Mouse (Mus musculus) ovary, postnatal 14 days (tissue): ENCODE measurements around the gene Trim40.
"Not testable (repeated sequence)": the region's sequence is repeated elsewhere in the genome, so short reads cannot be mapped to it uniquely, and the experiment has no call there.

Source experiments
- DNase-seq: peaks from one replicate; pipeline ENCODE4 v3.0.0; 2022; ENCODE audit warnings: low spot score

The Trim40 gene

DNA sequence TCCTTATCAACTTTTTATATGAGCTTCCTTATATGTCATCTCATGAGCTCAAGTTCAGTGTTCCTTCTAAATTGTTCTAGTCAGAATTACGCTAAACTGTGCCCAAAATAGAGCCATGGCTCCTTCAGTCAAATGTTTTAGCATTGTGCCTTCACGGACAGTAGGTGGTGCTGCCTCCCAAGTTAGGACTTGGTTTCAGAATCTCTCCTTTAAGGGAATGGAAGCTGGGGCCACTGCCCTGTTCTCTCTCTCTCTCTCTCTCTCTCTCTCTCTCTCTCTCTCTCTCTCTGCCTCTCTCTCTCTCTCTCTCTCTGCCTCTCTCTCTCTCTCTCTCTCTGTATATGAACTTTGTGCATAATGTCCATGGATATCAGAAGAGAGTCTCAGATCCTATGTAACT is 2.4 kb upstream of the Trim40 start:
- DNase-seq = peak; percentile 11

DNA sequence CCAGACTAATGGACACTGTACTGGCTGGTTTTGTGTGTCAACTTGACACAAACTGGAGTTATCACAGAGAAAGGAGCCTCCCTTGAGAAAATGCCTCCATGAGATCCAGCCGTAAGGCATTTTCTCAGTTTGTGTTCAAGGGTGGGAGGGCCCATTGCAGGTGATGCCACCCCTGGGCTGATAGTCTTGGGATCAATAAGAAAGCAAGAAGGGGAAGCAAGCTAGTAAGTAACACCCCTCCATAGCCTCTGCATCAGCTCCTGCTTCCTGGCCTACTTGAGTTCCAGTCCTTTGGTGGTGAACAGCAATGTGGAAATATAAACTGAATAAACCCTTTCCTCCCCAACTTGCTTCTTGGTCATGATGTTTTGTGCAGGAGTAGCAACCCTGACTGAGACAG is 1.6 kb upstream of the Trim40 start:
- DNase-seq = not testable (repeated sequence)

- DNase-seq = no peak
These were observed 4.7 kb downstream of the Trim40 start for GRCm38 (mm10) chr17:36885132-36885790.

DNA sequence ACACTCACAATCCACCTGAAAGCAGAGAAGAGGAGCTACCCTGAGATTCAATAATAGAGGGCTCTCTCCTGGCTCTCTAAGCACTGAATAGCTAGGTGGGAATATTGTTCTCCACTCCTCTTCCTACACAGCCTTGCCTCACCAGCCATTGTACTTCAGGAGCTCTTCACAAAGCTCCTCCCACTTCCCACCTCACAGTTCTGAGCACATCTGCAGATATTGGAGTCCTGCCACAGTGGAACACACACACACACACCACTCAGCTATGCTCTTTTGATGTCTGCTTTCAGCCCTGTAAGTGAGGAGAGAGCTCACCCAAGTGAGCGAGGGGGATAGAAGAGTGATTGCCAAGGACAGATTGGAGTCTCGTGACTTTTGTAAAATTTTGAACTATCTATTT is 6.6 kb downstream of the Trim40 start:
- DNase-seq = no peak

GRCm38 (mm10) chr17:36874636-36875035 is 15.3 kb downstream of the Trim40 start:
- no peak for DNase-seq

DNA sequence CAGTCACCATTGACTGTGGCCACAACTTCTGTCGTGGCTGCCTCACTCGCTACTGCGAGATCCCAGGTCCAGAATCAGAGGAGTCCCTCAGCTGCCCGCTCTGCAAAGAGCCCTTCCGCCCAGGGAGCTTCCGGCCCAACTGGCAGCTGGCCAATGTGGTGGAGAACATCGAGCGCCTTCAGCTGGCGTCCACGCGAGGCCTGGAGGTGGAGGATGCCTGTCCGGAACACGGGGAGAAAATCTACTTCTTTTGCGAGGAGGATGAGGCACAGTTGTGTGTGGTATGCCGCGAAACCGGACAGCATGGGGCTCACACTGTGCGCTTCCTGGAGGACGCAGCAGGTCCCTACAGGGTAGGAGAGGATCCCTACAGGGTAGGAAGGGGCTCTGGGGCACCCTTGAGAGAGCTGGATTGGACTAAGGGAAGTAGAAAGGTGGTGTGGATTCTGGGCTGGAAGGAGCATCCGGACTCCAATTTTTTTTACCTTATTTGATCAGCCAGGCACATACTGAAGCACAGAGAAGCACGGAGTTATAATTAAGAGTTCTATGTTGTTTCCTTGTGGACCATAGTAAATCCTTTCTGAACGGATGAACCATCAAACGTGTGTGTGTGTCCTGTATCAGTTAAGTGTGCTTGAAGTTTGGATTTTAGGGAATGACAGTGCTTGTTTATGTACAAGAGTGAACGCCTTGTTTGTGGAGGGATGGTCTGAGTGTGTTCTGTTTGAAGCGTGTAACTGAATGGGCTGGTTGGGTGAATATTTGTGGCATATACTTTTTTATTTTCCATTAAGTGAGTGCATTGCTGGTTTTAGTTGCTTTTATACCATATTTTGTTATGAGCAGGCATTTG is 19.7 kb downstream of the Trim40 start:
- DNase-seq = no peak

GRCm38 (mm10) chr17:36869284-36869954 is 20.5 kb downstream of the Trim40 start, which contains the start of gene Trim10:
TSS of gene Trim10 (plus strand) at chr17:36869574.
- DNase-seq = no peak

- DNase-seq = no peak
These were observed 21.1 kb downstream of the Trim40 start for GRCm38 (mm10) chr17:36868836-36869235.

GRCm38 (mm10) chr17:36866719-36867527 is 23.0 kb downstream of the Trim40 start, which contains the start of gene Trim15:
TSS of gene Trim15 (minus strand) at chr17:36867210.
- no peak for DNase-seq

- no peak for DNase-seq
These were observed 28.2 kb downstream of the Trim40 start for GRCm38 (mm10) chr17:36861680-36862079.

GRCm38 (mm10) chr17:36858181-36858580 is 31.7 kb downstream of the Trim40 start:
- DNase-seq = no peak

DNA sequence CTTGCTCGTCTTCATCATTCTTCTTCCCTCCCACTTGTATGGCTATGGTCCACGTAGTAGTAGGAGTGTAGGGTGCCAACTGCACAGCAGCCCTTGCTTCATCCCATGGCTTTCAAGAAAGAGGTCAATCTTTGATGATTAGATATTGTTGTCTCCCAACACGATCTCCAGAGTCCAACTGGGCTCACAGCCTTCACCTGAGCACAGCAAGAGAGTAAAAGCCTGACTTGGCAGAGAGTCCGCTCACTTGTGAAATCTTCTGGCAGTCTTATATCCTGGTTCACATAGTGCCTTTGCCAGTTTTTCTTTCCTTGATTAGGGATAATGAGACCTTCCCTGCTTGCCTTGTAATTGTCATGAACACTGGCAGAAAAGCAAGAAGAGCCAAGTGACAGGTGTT is 33.7 kb downstream of the Trim40 start:
- DNase-seq = no peak

- DNase-seq = no peak
These were observed 34.4 kb downstream of the Trim40 start for GRCm38 (mm10) chr17:36855484-36855883.

- no peak for DNase-seq
These were observed 38.3 kb downstream of the Trim40 start for GRCm38 (mm10) chr17:36851627-36852026.

- DNase-seq = no peak
These were observed 38.7 kb downstream of the Trim40 start for GRCm38 (mm10) chr17:36851200-36851599.

GRCm38 (mm10) chr17:36849992-36850391 is 39.9 kb downstream of the Trim40 start:
- no peak for DNase-seq

DNA sequence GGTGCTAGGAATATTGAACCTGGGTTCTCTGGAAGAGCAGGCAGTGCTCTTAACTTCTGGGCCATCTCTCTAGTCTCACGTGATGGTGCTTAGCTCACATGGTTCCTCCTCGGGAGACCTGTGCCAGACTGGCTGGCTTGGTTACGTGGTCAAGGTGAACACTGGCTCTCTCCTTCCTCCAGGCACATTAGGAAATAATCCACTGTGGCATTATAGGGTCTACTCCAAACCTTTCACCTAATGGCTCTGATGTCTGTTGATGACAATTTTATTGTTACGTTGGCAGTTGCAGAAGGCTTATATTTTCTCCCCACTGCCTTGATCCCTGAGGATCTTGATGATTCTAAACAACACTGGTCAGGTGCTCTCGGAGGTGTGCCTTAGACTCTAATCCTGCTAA is 41.0 kb downstream of the Trim40 start:
- no peak for DNase-seq

DNA sequence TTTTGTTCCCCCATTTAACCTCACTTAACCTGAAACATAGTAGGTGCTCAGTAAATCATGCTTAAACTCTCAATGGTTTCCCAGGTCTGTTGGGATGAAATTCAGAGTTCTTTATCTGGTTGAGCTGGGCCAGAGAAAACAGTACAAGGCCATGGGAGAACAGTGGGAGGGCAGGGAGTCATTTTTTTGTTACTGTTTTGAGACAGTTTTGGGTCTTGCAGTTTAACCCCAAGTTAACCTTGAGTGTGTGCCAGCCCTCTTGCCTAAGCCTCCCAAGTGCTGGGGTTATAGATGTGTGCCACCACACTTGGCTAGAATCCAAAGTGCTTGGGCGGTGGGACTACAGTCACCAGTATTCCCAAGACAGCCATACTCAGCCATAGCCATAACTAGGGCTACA is 45.2 kb downstream of the Trim40 start:
- DNase-seq = no peak

DNA sequence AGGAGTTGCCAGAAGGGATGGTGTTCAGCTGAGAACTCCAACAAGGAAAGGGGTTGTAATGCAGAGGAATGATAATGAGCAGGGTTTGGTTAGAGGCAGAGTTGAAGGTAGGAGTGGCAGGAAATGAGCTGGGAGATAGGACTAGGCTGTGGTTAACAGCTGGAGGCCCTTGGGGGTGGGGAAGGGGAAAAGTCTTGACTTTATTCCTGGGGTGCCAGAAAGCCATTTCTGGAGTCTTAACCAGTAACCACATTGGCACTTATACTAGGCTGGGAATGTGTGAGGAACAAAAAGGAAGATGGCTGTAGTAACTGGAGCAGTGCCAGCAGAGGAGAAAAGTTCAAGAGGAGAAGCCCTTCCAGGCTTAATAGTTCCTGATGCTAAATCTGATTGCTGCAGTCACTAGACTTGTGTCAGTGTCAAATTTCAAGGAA is 45.6 kb downstream of the Trim40 start:
- DNase-seq = no peak

- DNase-seq = no peak
These were observed 46.2 kb downstream of the Trim40 start for GRCm38 (mm10) chr17:36843696-36844095.

GRCm38 (mm10) chr17:36840961-36841445 is 48.9 kb downstream of the Trim40 start:
- no peak for DNase-seq

- DNase-seq = no peak
These were observed 50.0 kb downstream of the Trim40 start for GRCm38 (mm10) chr17:36839931-36840330.
